Mouse (Mus musculus): ENCODE measurements at regions not wholly inside any gene's neighbourhood (a gene's known extent, or its start where the extent isn't known, plus 50 kb on each side); places are given as distances from the start of the nearest gene placed in this dataset.

- Histone ChIP-seq H3K27me3 (ENCODE audit: control insufficient read depth, insufficient read depth, low read length) (no peaks in the 10 kb centered on the region), H3K27ac (no peak overlapping the region), H3K36me3 (replicated peaks; ENCODE audit: control insufficient read depth, insufficient read depth) (no peaks in the 10 kb centered on the region), H3K4me3 (replicated peaks; ENCODE audit: low read length) (no peak overlapping the region), H3K9ac (no peak overlapping the region), H3K4me2 (replicated peaks) (no peak overlapping the region), H3K9me3 (ENCODE audit: control insufficient read depth, low read length) (no peaks in the 10 kb centered on the region), H3K4me1 (replicated peaks; ENCODE audit: control insufficient read depth, insufficient read depth, low read length) (0 out of 2 replicates have a peak, but pooled peaks cover 3% of the 10 kb centered on the region)
- 72% methylated on average over 4 of the region's 4 CpGs for WGBS
- DNase-seq (ENCODE audit: low spot score) (no peak), ATAC-seq (ENCODE audit: low FRiP score) (no peak)
Measured at GRCm38 (mm10) chr11:64173421-64174062, 94.3 kb upstream of the Cox10 start.

DNA sequence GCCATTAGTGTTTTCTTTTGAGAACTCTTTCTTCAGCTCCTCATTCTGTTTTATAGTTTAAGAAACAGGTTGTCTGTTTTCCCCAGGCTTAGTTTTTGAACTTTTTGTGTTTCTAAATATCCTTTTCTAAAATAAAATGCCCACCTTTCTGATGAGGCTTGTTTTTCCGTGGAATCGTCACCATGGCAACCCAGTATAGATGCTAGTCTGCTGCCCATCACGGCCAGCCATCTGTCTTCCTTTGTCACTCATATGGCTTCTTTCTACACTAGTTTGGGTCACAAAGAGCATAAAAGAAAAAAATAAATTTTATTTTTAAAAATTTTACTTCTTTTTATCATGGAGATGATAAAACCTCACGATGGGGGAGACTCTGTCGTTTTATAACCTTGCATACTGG lies 93.7 kb upstream of the Cox10 start:
- 53% methylated on average over 5 of the region's 5 CpGs for WGBS
- H3K4me2 ChIP-seq (replicated peaks), result no peak overlapping the region

GRCm38 (mm10) chr11:64168626-64169025 lies 89.4 kb upstream of the Cox10 start:
- DNase-seq (ENCODE audit: low spot score) (no peak), ATAC-seq (ENCODE audit: low FRiP score) (no peak)

More for the DNA sequence above, 93.7 kb upstream of the Cox10 start:
- Histone ChIP-seq H3K4me3 (replicated peaks; ENCODE audit: low read length) (no peak overlapping the region), H3K9ac (no peak overlapping the region), H3K27ac (no peak overlapping the region), H3K27me3 (ENCODE audit: control insufficient read depth, insufficient read depth, low read length) (no peaks in the 10 kb centered on the region), H3K4me1 (replicated peaks; ENCODE audit: control insufficient read depth, insufficient read depth, low read length) (0 out of 2 replicates have a peak, but pooled peaks cover 3% of the 10 kb centered on the region), H3K36me3 (replicated peaks; ENCODE audit: control insufficient read depth, insufficient read depth) (no peaks in the 10 kb centered on the region), H3K9me3 (ENCODE audit: control insufficient read depth, low read length) (no peaks in the 10 kb centered on the region)
- ATAC-seq (ENCODE audit: low FRiP score), result no peak
- DNase-seq (ENCODE audit: low spot score), result no peak

DNA sequence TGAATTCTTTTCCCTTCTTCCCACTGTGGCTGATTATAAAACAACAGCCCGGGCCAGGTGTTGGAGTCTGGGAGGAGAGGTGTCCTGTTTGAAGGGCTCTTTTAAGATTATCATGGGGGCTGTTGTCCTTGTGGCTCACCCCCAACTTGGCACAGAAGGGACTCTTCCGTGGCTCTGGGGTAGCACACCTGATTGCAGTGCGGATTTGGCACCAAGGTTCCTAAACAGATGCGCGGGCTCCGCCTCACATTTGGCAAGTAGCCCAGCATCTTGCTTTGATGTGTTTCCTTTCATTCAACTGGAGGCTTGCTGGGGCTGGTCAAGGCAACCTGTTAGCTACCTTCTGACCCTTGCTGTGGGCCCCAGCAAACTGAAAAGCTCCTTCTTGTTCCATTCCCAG lies 85.5 kb upstream of the Cox10 start:
- ATAC-seq (ENCODE audit: low FRiP score) (no peak), DNase-seq (ENCODE audit: low spot score) (no peak)
- no peak overlapping the region for H3K4me3 ChIP-seq (replicated peaks; ENCODE audit: low read length)
- 58% methylated on average over 6 of the region's 6 CpGs for WGBS
- no peak overlapping the region for H3K9ac ChIP-seq
- H3K9me3 ChIP-seq (ENCODE audit: control insufficient read depth, low read length), result no peaks in the 10 kb centered on the region
- no peak overlapping the region for H3K4me2 ChIP-seq (replicated peaks)
- no peaks in the 10 kb centered on the region for H3K36me3 ChIP-seq (replicated peaks; ENCODE audit: control insufficient read depth, insufficient read depth)
- H3K27me3 ChIP-seq (ENCODE audit: control insufficient read depth, insufficient read depth, low read length), result no peaks in the 10 kb centered on the region
- H3K4me1 ChIP-seq (replicated peaks; ENCODE audit: control insufficient read depth, insufficient read depth, low read length), result 0 out of 2 replicates have a peak, but pooled peaks cover 3% of the 10 kb centered on the region
- no peak overlapping the region for H3K27ac ChIP-seq

More at GRCm38 (mm10) chr11:64168626-64169025, 89.4 kb upstream of the Cox10 start:
- Histone ChIP-seq H3K27me3 (ENCODE audit: control insufficient read depth, insufficient read depth, low read length) (no peaks in the 10 kb centered on the region), H3K36me3 (replicated peaks; ENCODE audit: control insufficient read depth, insufficient read depth) (no peaks in the 10 kb centered on the region), H3K4me2 (replicated peaks) (no peak overlapping the region), H3K9me3 (ENCODE audit: control insufficient read depth, low read length) (no peaks in the 10 kb centered on the region), H3K27ac (no peak overlapping the region), H3K4me3 (replicated peaks; ENCODE audit: low read length) (no peak overlapping the region), H3K9ac (no peak overlapping the region), H3K4me1 (replicated peaks; ENCODE audit: control insufficient read depth, insufficient read depth, low read length) (0 out of 2 replicates have a peak, but pooled peaks cover 3% of the 10 kb centered on the region)
- 52% methylated on average over 8 of the region's 8 CpGs for WGBS

DNA sequence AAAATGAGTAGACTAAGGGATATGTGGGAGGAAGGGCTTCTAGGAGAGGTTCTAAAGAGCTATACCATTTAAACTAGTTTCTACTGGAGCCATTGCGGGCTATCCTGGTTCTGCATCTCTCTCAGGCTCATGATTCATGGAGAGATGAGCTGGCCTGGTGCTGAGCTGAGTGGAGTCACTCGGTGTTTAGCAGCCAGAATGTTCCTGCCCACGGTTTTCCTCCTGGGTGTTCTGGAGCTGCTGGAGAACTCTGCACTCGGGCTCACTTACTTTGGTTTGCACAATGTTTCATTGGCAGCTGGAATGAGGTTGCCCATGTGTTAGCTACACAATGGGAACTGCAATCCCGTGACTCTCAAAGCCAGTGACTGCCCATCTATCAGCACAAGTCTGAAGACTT lies 79.0 kb upstream of the Cox10 start:
- DNase-seq (ENCODE audit: low spot score), result no peak
- H3K4me1 ChIP-seq (replicated peaks; ENCODE audit: control insufficient read depth, insufficient read depth, low read length), result no peaks in the 10 kb centered on the region
- H3K27me3 ChIP-seq (ENCODE audit: control insufficient read depth, insufficient read depth, low read length), result no peaks in the 10 kb centered on the region
- no peaks in the 10 kb centered on the region for H3K9me3 ChIP-seq (ENCODE audit: control insufficient read depth, low read length)
- H3K4me2 ChIP-seq (replicated peaks), result no peak overlapping the region
- no peak overlapping the region for H3K27ac ChIP-seq
- H3K9ac ChIP-seq, result no peak overlapping the region
- no peaks in the 10 kb centered on the region for H3K36me3 ChIP-seq (replicated peaks; ENCODE audit: control insufficient read depth, insufficient read depth)
- no peak for ATAC-seq (ENCODE audit: low FRiP score)
- no peak overlapping the region for H3K4me3 ChIP-seq (replicated peaks; ENCODE audit: low read length)
- WGBS, result 81% methylated on average over 5 of the region's 5 CpGs

DNA sequence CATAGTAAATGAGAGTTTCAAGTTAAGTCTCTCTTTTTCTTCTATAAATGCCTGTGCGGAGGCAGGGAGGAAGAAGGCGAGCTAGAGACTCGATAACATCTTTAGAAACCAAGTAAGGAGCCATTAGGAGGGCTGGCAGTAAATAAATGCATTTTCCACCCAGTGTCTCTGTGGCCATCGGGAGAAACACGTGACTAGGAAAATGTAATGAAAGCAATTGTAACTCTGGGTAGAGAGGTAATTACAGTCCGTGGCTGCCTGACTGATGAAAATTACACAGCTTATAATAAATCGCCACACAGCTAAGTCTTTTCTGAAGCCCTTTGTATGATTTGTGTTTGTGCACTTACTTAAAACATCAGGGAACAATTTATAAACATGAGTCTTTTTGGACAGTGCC lies 77.4 kb upstream of the Cox10 start:
- Histone ChIP-seq H3K36me3 (replicated peaks; ENCODE audit: control insufficient read depth, insufficient read depth) (no peaks in the 10 kb centered on the region), H3K27ac (no peak overlapping the region), H3K9me3 (ENCODE audit: control insufficient read depth, low read length) (no peaks in the 10 kb centered on the region), H3K4me3 (replicated peaks; ENCODE audit: low read length) (no peak overlapping the region), H3K27me3 (ENCODE audit: control insufficient read depth, insufficient read depth, low read length) (no peaks in the 10 kb centered on the region), H3K4me2 (replicated peaks) (no peak overlapping the region), H3K9ac (no peak overlapping the region), H3K4me1 (replicated peaks; ENCODE audit: control insufficient read depth, insufficient read depth, low read length) (no peaks in the 10 kb centered on the region)
- DNase-seq (ENCODE audit: low spot score) (no peak), ATAC-seq (ENCODE audit: low FRiP score) (no peak)
- 55% methylated on average over 7 of the region's 7 CpGs for WGBS

DNA sequence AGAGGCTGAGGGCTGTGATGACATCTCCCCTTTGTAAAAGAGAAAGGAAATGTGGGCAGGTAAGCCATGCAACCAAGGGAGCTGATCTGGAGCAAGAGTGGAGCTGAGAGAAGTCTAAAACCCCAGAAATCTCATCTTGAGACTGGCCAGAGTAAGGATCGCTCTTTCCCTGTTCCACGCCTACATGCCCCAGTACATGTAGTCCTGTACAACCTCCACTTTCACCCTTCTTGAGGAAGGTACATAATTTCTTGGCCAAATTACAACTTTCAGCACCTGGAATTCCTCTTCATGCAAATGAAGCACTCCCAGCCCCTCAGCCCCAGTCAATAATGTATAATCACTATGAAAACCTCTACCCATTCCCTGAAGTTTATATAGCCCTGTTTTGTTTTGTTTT lies 60.2 kb upstream of the Cox10 start:
- WGBS, result 100% methylated on average over 2 of the region's 2 CpGs
- ATAC-seq (ENCODE audit: low FRiP score) (no peak), DNase-seq (ENCODE audit: low spot score) (no peak)
- no peak overlapping the region for H3K4me3 ChIP-seq (replicated peaks; ENCODE audit: low read length)
- no peak overlapping the region for H3K4me2 ChIP-seq (replicated peaks)
- no peak overlapping the region for H3K9ac ChIP-seq
- no peak overlapping the region for H3K27ac ChIP-seq
- no peaks in the 10 kb centered on the region for H3K9me3 ChIP-seq (ENCODE audit: control insufficient read depth, low read length)
- H3K27me3 ChIP-seq (ENCODE audit: control insufficient read depth, insufficient read depth, low read length), result no peaks in the 10 kb centered on the region
- H3K4me1 ChIP-seq (replicated peaks; ENCODE audit: control insufficient read depth, insufficient read depth, low read length), result no peaks in the 10 kb centered on the region
- H3K36me3 ChIP-seq (replicated peaks; ENCODE audit: control insufficient read depth, insufficient read depth), result no peaks in the 10 kb centered on the region

DNA sequence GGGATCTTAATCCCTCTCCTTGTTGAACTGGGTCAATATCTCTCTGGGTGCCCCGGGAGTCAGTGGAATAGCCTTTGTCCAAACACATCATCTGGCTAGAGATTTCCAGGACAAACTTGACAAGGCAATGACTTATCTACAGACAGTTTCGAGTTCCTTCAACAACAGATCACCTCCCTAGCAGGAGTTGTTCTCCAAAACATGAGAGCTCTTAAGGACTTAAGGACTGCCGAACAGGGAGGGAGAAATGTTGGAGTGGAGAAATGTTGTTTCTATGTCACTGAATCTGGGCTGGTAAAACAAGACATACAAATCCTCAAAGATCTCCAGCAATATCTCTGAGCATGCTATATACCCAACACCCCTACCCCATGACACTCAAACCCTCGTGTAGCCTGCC lies 59.7 kb upstream of the Cox10 start:
- no peaks in the 10 kb centered on the region for H3K27me3 ChIP-seq (ENCODE audit: control insufficient read depth, insufficient read depth, low read length)
- H3K27ac ChIP-seq, result no peak overlapping the region
- H3K4me1 ChIP-seq (replicated peaks; ENCODE audit: control insufficient read depth, insufficient read depth, low read length), result no peaks in the 10 kb centered on the region
- 79% methylated on average over 4 of the region's 4 CpGs for WGBS
- ATAC-seq (ENCODE audit: low FRiP score), result no peak
- no peak overlapping the region for H3K4me3 ChIP-seq (replicated peaks; ENCODE audit: low read length)
- H3K36me3 ChIP-seq (replicated peaks; ENCODE audit: control insufficient read depth, insufficient read depth), result no peaks in the 10 kb centered on the region
- no peaks in the 10 kb centered on the region for H3K9me3 ChIP-seq (ENCODE audit: control insufficient read depth, low read length)
- H3K9ac ChIP-seq, result no peak overlapping the region
- no peak overlapping the region for H3K4me2 ChIP-seq (replicated peaks)
- DNase-seq (ENCODE audit: low spot score), result no peak

GRCm38 (mm10) chr11:64135766-64136165 lies 56.5 kb upstream of the Cox10 start:
- Histone ChIP-seq H3K4me2 (replicated peaks) (no peak overlapping the region), H3K4me3 (replicated peaks; ENCODE audit: low read length) (no peak overlapping the region), H3K27ac (no peak overlapping the region), H3K9me3 (ENCODE audit: control insufficient read depth, low read length) (no peaks in the 10 kb centered on the region), H3K9ac (no peak overlapping the region), H3K36me3 (replicated peaks; ENCODE audit: control insufficient read depth, insufficient read depth) (no peaks in the 10 kb centered on the region), H3K27me3 (ENCODE audit: control insufficient read depth, insufficient read depth, low read length) (no peaks in the 10 kb centered on the region), H3K4me1 (replicated peaks; ENCODE audit: control insufficient read depth, insufficient read depth, low read length) (no peaks in the 10 kb centered on the region)
- no peak for ATAC-seq (ENCODE audit: low FRiP score)
- no peak for DNase-seq (ENCODE audit: low spot score)
- WGBS, result 81% methylated on average over 5 of the region's 5 CpGs

- Histone ChIP-seq H3K4me3 (replicated peaks; ENCODE audit: low read length) (no peak overlapping the region), H3K9me3 (ENCODE audit: control insufficient read depth, low read length) (no peaks in the 10 kb centered on the region), H3K4me2 (replicated peaks) (no peak overlapping the region), H3K9ac (no peak overlapping the region), H3K4me1 (replicated peaks; ENCODE audit: control insufficient read depth, insufficient read depth, low read length) (no peaks in the 10 kb centered on the region), H3K36me3 (replicated peaks; ENCODE audit: control insufficient read depth, insufficient read depth) (no peaks in the 10 kb centered on the region), H3K27me3 (ENCODE audit: control insufficient read depth, insufficient read depth, low read length) (no peaks in the 10 kb centered on the region), H3K27ac (no peak overlapping the region)
- DNase-seq (ENCODE audit: low spot score) (no peak), ATAC-seq (ENCODE audit: low FRiP score) (no peak)
- 43% methylated on average over 2 of the region's 2 CpGs for WGBS
Measured at GRCm38 (mm10) chr11:64135308-64135591, 56.0 kb upstream of the Cox10 start.

All from hindbrain, embryonic 14.5 days (tissue).